Mouse (Mus musculus): ENCODE data around the gene H2-K1. TPM values are rescaled to one million over a fixed set of nuclear protein-coding genes. Genes with fewer than 3 reads are reported as not detected.
A peak's percentile ranks its signal among the peaks of the same experiment; 100 is the strongest.

Gene H2-K1
- polyA plus RNA-seq (2015; fragmentation: Nextera tagmentation; extraction: Ambion mirVana): 19.8 and 88.0 TPM in 2 replicates

- Histone ChIP-seq H3K4me3 (replicated peaks) (peak within 1 kb of the TSS; percentile 53), H3K9me3 (replicated peaks) (no peaks in the 10 kb centered on the region), H3K27me3 (replicated peaks) (peaks cover 35% of the 10 kb centered on the region), H3K4me2 (peak within 1 kb of the TSS; percentile 97), H3K27ac (replicated peaks) (no peak within 1 kb of the TSS), H3K9ac (replicated peaks) (peak within 1 kb of the TSS; percentile 47), H3K36me3 (no peaks in the 10 kb centered on the region), H3K4me1 (peaks cover 14% of the 10 kb centered on the region)
- WGBS: under 1% methylated on average over 29 of the region's 30 CpGs
- peak; percentile 84 for ATAC-seq (ENCODE audit: low FRiP score)
Observed at GRCm38 (mm10) chr17:34000150-34000537, at the start of gene H2-K1. Gene H2-K1 (minus strand): TSS chr17:34000347.

GRCm38 (mm10) chr17:34047404-34048050 lies 47.4 kb upstream of the H2-K1 start:
- Histone ChIP-seq H3K4me1 (no peaks in the 10 kb centered on the region), H3K9ac (replicated peaks) (no peak overlapping the region), H3K4me3 (replicated peaks) (no peak overlapping the region), H3K36me3 (peaks cover 13% of the 10 kb centered on the region; the same call in 1 of the 2 replicates), H3K9me3 (replicated peaks) (no peaks in the 10 kb centered on the region; the same call in 1 of the 2 replicates), H3K4me2 (no peak overlapping the region), H3K27ac (replicated peaks) (no peak overlapping the region), H3K27me3 (replicated peaks) (no peaks in the 10 kb centered on the region)
- 92% methylated on average over 5 of the region's 5 CpGs for WGBS
- ATAC-seq (ENCODE audit: low FRiP score): no peak

DNA sequence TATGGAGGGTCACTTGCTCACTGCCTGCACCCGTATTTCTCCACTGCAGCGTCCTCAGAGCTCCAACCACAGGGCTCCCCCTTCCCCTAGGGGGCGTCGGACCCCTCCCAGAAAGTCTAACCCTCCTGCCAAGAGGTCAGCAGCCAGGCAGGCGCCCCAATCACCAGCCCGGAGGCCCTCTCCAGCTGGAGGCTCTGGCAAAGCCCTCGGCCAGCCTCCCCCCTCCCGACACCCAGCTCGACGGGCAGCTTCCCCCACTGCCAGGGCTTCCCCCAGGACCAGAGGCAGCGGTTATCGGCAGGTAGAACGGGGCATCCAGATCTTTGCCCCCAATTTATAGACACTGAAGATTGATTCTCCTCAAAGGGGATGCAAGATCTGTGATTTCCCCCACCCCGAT lies 45.8 kb upstream of the H2-K1 start:
- Histone ChIP-seq H3K36me3 (peaks cover 9% of the 10 kb centered on the region; the same call in 1 of the 2 replicates), H3K27ac (replicated peaks) (no peak overlapping the region), H3K4me3 (replicated peaks) (no peak overlapping the region), H3K4me1 (peaks cover 9% of the 10 kb centered on the region), H3K27me3 (replicated peaks) (no peaks in the 10 kb centered on the region), H3K9me3 (replicated peaks) (no peaks in the 10 kb centered on the region; the same call in 1 of the 2 replicates), H3K4me2 (no peak overlapping the region), H3K9ac (replicated peaks) (no peak overlapping the region)
- 81% methylated on average over 14 of the region's 14 CpGs for WGBS
- no peak for ATAC-seq (ENCODE audit: low FRiP score)

DNA sequence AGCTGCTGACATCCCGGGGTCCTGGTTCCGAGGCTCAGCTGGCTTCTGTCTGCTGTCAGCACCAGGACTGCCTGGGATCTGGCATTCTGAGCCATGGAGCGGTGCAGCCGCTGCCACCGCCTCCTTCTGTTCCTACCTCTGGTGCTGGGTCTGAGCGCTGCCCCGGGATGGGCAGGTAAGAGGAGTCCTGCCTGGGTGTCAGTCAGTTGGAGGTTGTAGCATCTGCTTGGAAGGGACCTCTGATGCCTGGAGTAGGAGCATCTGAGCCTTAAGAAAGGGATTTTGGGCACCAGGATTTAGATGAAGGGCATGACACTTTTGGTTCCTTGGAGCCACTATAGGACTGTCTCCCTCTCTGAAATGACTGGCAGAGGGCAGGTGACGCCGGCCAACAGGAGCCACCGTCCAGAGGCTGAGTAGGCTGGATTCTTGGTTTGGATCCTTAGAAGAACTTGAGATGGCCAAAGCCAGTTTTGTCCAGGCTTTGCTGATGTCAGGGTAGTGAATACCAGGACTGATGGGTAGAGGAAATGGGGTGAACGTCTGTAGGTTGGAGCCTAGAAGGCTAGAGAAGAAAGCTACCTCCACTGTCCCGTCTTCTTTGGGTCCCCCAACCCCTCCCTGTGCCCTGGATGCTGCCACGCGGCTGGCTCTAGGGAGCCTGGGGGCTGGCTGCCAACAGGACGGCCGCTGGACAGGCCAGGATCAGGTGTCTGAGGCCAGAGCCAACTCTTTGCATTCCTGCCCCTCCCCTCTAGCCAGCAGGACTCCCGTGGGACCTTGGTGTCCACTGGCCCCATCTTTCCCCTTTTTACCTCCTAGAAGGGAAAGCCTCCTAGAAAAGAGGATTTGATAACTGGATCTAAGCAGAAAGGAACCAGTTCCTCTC lies 39.7 kb upstream of the H2-K1 start:
- H3K36me3 ChIP-seq: peaks cover 28% of the 10 kb centered on the region
- H3K27ac ChIP-seq (replicated peaks): no peak overlapping the region; the same call in 1 of the 2 replicates
- H3K4me3 ChIP-seq (replicated peaks): peak overlapping the region; percentile 35
- H3K9me3 ChIP-seq (replicated peaks): no peaks in the 10 kb centered on the region
- no peaks in the 10 kb centered on the region for H3K27me3 ChIP-seq (replicated peaks)
- peak; percentile 11; the same call in 1 of the 2 replicates for ATAC-seq (ENCODE audit: low FRiP score)
- WGBS: 27% methylated on average over 17 of the region's 17 CpGs
- H3K9ac ChIP-seq (replicated peaks): peak overlapping the region; percentile 48
- peaks cover 40% of the 10 kb centered on the region for H3K4me1 ChIP-seq
- H3K4me2 ChIP-seq: peak overlapping the region; percentile 65

DNA sequence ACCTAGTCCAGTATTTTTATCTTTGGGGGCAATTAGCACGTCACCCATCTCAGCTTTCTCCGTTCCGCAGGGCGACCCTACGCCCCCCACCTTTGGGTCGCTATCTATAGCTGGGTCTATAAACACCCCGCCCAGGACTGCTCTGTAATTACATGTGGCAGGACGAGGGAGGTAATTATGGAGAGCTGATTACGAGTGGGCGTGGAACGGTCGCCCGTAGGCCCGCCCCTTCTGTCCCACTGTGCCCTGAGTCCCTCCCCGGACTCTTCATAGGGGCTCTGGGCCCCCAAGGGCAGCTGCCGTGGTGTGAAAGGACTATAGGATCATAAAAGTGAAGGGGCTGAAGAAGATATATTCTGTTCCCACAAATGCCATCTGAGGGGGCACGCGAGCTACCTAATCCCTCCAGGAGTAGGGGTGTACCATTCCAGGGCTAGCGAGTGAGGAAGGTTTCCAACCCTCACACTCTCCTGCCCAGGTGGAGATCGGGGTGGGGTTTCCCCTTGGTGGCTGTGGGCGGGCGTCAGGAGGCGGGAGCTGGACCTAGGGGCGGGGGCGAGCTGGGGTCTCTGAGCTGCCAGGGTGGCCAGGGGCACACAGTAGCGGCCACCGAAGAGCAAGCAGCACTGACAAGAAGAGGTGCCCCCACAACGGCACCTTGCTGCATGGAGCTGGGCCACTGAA lies 38.9 kb upstream of the H2-K1 start, which contains the start of gene Col11a2:
Gene Col11a2, plus strand, starts transcription at position 560 of the 684 bp plus-strand sequence.
- ATAC-seq (ENCODE audit: low FRiP score): peak; percentile 68
- WGBS: 4% methylated on average over 28 of the region's 28 CpGs
- Histone ChIP-seq H3K4me2 (peak within 1 kb of the TSS; percentile 65), H3K4me3 (replicated peaks) (peak within 1 kb of the TSS; percentile 35), H3K9me3 (replicated peaks) (no peaks in the 10 kb centered on the region), H3K27ac (replicated peaks) (peak within 1 kb of the TSS; percentile 28; the same call in 1 of the 2 replicates), H3K27me3 (replicated peaks) (no peaks in the 10 kb centered on the region), H3K36me3 (peaks cover 32% of the 10 kb centered on the region), H3K9ac (replicated peaks) (peak within 1 kb of the TSS; percentile 48), H3K4me1 (peaks cover 41% of the 10 kb centered on the region)

- Histone ChIP-seq H3K9ac (replicated peaks) (peak overlapping the region; percentile 48), H3K27me3 (replicated peaks) (no peaks in the 10 kb centered on the region), H3K4me1 (peaks cover 47% of the 10 kb centered on the region), H3K9me3 (replicated peaks) (no peaks in the 10 kb centered on the region), H3K4me2 (peak overlapping the region; percentile 65), H3K4me3 (replicated peaks) (peak overlapping the region; percentile 35), H3K36me3 (peaks cover 32% of the 10 kb centered on the region), H3K27ac (replicated peaks) (peak overlapping the region; percentile 28; the same call in 1 of the 2 replicates)
- 7% methylated on average over 20 of the region's 21 CpGs for WGBS
- ATAC-seq (ENCODE audit: low FRiP score): peak; percentile 37
Observed at GRCm38 (mm10) chr17:34038440-34038839, 38.3 kb upstream of the H2-K1 start.

DNA sequence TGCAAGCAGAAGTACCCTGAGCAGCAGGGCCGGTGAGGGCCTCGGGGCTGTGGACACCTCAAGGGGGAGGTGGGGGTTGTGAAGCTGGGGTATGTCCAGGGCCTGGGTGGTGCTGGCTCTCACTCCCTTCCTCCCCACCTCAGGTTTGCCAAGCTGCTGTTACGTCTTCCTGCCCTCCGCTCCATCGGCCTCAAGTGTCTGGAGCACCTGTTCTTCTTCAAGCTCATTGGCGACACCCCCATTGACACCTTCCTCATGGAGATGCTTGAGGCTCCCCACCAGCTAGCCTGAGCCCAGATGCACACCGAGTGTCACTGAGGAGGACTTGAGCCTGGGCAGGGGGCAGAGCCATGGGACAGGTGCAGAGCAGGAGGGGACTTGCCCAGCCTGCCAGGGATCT lies 37.1 kb upstream of the H2-K1 start:
- Histone ChIP-seq H3K36me3 (peaks cover 32% of the 10 kb centered on the region), H3K9me3 (replicated peaks) (no peaks in the 10 kb centered on the region), H3K9ac (replicated peaks) (no peak overlapping the region), H3K4me1 (peaks cover 59% of the 10 kb centered on the region), H3K4me3 (replicated peaks) (no peak overlapping the region), H3K27me3 (replicated peaks) (no peaks in the 10 kb centered on the region), H3K27ac (replicated peaks) (no peak overlapping the region), H3K4me2 (no peak overlapping the region)
- WGBS: 94% methylated on average over 7 of the region's 7 CpGs
- no peak for ATAC-seq (ENCODE audit: low FRiP score)

GRCm38 (mm10) chr17:34036647-34037046 lies 36.5 kb upstream of the H2-K1 start:
- no peak overlapping the region for H3K27ac ChIP-seq (replicated peaks)
- no peak overlapping the region for H3K4me3 ChIP-seq (replicated peaks)
- peaks cover 32% of the 10 kb centered on the region for H3K36me3 ChIP-seq
- H3K27me3 ChIP-seq (replicated peaks): no peaks in the 10 kb centered on the region
- no peaks in the 10 kb centered on the region for H3K9me3 ChIP-seq (replicated peaks)
- no peak overlapping the region for H3K9ac ChIP-seq (replicated peaks)
- H3K4me2 ChIP-seq: no peak overlapping the region
- peaks cover 57% of the 10 kb centered on the region for H3K4me1 ChIP-seq
- no peak for ATAC-seq (ENCODE audit: low FRiP score)
- 78% methylated on average over 10 of the region's 10 CpGs for WGBS

- H3K4me2 ChIP-seq: no peak overlapping the region
- H3K9me3 ChIP-seq (replicated peaks): no peaks in the 10 kb centered on the region
- WGBS: 93% methylated on average over 9 of the region's 9 CpGs
- H3K27ac ChIP-seq (replicated peaks): no peak overlapping the region
- peaks cover 50% of the 10 kb centered on the region for H3K4me1 ChIP-seq
- peaks cover 32% of the 10 kb centered on the region for H3K36me3 ChIP-seq
- no peak overlapping the region for H3K9ac ChIP-seq (replicated peaks)
- no peaks in the 10 kb centered on the region for H3K27me3 ChIP-seq (replicated peaks)
- H3K4me3 ChIP-seq (replicated peaks): no peak overlapping the region
- no peak for ATAC-seq (ENCODE audit: low FRiP score)
Observed at GRCm38 (mm10) chr17:34035517-34035916, 35.4 kb upstream of the H2-K1 start.

DNA sequence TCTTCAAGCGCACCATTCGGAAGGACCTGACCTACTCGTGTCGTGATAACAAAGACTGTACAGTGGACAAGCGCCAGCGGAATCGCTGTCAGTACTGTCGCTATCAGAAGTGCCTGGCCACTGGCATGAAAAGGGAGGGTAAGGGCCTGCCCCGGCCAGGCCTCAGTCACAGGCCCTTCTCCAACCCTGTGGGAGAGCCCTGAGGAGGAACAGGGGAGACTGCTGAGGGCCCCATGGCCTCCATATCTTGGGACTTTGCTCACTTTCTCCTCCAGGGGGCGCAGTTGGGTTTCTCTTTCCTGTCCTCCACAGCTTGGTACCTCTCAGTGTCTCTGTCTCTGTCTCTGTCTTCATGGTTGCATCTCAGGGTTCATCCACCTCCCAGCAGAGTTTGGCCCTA lies 33.9 kb upstream of the H2-K1 start:
- H3K27me3 ChIP-seq (replicated peaks): no peaks in the 10 kb centered on the region

GRCm38 (mm10) chr17:34033441-34033840 lies 33.3 kb upstream of the H2-K1 start:
- H3K27ac ChIP-seq (replicated peaks): no peak overlapping the region
- H3K4me2 ChIP-seq: peak overlapping the region; percentile 98

More for the DNA sequence above, 33.9 kb upstream of the H2-K1 start:
- peaks cover 52% of the 10 kb centered on the region for H3K4me1 ChIP-seq
- peaks cover 44% of the 10 kb centered on the region for H3K36me3 ChIP-seq
- no peak overlapping the region for H3K9ac ChIP-seq (replicated peaks)
- H3K4me3 ChIP-seq (replicated peaks): no peak overlapping the region
- 79% methylated on average over 10 of the region's 10 CpGs for WGBS
- no peaks in the 10 kb centered on the region for H3K9me3 ChIP-seq (replicated peaks)
- H3K27ac ChIP-seq (replicated peaks): no peak overlapping the region
- no peak overlapping the region for H3K4me2 ChIP-seq
- ATAC-seq (ENCODE audit: low FRiP score): no peak

More at GRCm38 (mm10) chr17:34033441-34033840, 33.3 kb upstream of the H2-K1 start:
- Histone ChIP-seq H3K27me3 (replicated peaks) (no peaks in the 10 kb centered on the region), H3K36me3 (peaks cover 50% of the 10 kb centered on the region), H3K9me3 (replicated peaks) (no peaks in the 10 kb centered on the region), H3K4me1 (peaks cover 52% of the 10 kb centered on the region), H3K4me3 (replicated peaks) (peak overlapping the region; percentile 85), H3K9ac (replicated peaks) (peak overlapping the region; percentile 93; the same call in 1 of the 2 replicates)
- 92% methylated on average over 9 of the region's 9 CpGs for WGBS
- no peak for ATAC-seq (ENCODE audit: low FRiP score)

Data from neural tube, embryonic 15.5 days (tissue).